Mouse (Mus musculus) MEL (cell line): Measurements from ENCODE around the gene Fbxl7. TPM values are rescaled to one million over a fixed set of nuclear protein-coding genes. Genes with fewer than 3 reads are reported as not detected.

Experiments
- DNase-seq: peaks from one replicate; pipeline ENCODE4 v3.0.0; 2011; ENCODE audit warnings: low read depth, low spot score
- H3K27ac ChIP-seq: 2 replicates; pipeline ENCODE4 v1.5.1; 2012; ENCODE audit warnings: low read depth, mild to moderate bottlenecking, control low read depth, low read length, moderate library complexity; ENCODE audit not compliant: control insufficient read depth
- H3K27me3 ChIP-seq, 2 experiments: fragments of 150-350 bp in 1 of 2; sonication (generic) in 1 of 2; 2 replicates each; pipeline ENCODE4 v1.6.1; 2012; ENCODE audit warnings: low read length in 2 of 2, mild to moderate bottlenecking in 2 of 2, improper control_type of control experiment in 1 of 2, moderate library complexity in 1 of 2; ENCODE audit not compliant: insufficient read depth in 2 of 2, control insufficient read depth in 1 of 2
- H3K36me3 ChIP-seq, 2 experiments: 2 replicates each; pipeline ENCODE4 v1.6.1; 2012 to 2014; ENCODE audit warnings: low read length in 2 of 2, improper control_type of control experiment in 1 of 2, inconsistent platforms in 1 of 2, mild to moderate bottlenecking in 1 of 2; ENCODE audit not compliant: insufficient read depth in 2 of 2, control insufficient read depth in 1 of 2
- H3K4me1 ChIP-seq, 2 experiments: fragments of 150-350 bp in 1 of 2; sonication (generic) in 1 of 2; 2 replicates each; pipeline ENCODE4 v1.6.1; 2012; ENCODE audit warnings: low read length in 2 of 2, improper control_type of control experiment in 1 of 2, mild to moderate bottlenecking in 1 of 2; ENCODE audit not compliant: insufficient read depth in 2 of 2, control insufficient read depth in 1 of 2
- H3K4me3 ChIP-seq, 2 experiments: fragments of 150-350 bp in 1 of 2; sonication (generic) in 1 of 2; 2 replicates each; pipeline ENCODE4 v1.5.1; 2012; ENCODE audit warnings: low read depth in 2 of 2, low read length in 2 of 2, mild to moderate bottlenecking in 2 of 2, moderate library complexity in 2 of 2, control low read depth in 1 of 2, improper control_type of control experiment in 1 of 2; ENCODE audit not compliant: control insufficient read depth in 1 of 2, insufficient read depth in 1 of 2
- H3K79me2 ChIP-seq: 2 replicates; pipeline ENCODE4 v1.6.1; 2012; ENCODE audit warnings: mild to moderate bottlenecking, low read length, moderate library complexity; ENCODE audit not compliant: control insufficient read depth, poor library complexity, insufficient read depth
- H3K9ac ChIP-seq: 2 replicates; pipeline ENCODE4 v1.6.1; 2012; ENCODE audit warnings: low read depth, mild to moderate bottlenecking, control low read depth, low read length, moderate library complexity; ENCODE audit not compliant: control insufficient read depth, poor library complexity, severe bottlenecking
- H3K9me3 ChIP-seq: fragments of 150-350 bp; sonication (generic); replicated peaks from 2 replicates; pipeline ENCODE4 v1.6.1; 2012; ENCODE audit warnings: mild to moderate bottlenecking, low read length, improper control_type of control experiment, moderate library complexity; ENCODE audit not compliant: insufficient read depth
- CHD2 ChIP-seq: IDR thresholded peaks from 2 replicates; pipeline ENCODE4 v1.6.1; 2011; ENCODE audit warnings: low read length, improper control_type of control experiment
- CTCF ChIP-seq, 3 experiments: IDR thresholded peaks in 2 of 3; conservative IDR thresholded peaks in 1 of 3; 2 replicates each; pipeline ENCODE4 v1.5.1; 2011 to 2012; ENCODE audit warnings: low read length in 3 of 3, low read depth in 2 of 3, mild to moderate bottlenecking in 2 of 3, improper control_type of control experiment in 1 of 3, inconsistent platforms in 1 of 3, mixed read lengths in 1 of 3, moderate library complexity in 1 of 3; ENCODE audit not compliant: control insufficient read depth in 1 of 3, insufficient read depth in 1 of 3, poor library complexity in 1 of 3, severe bottlenecking in 1 of 3
- GABPA ChIP-seq: IDR thresholded peaks from 2 replicates; pipeline ENCODE4 v1.6.1; 2012; ENCODE audit warnings: low read depth, mild to moderate bottlenecking, inconsistent platforms, low read length, improper control_type of control experiment, moderate library complexity
- GATA1 ChIP-seq: IDR thresholded peaks from 2 replicates; pipeline ENCODE4 v1.6.1; 2011; ENCODE audit warnings: low read depth, low read length, improper control_type of control experiment
- HCFC1 ChIP-seq: IDR thresholded peaks from 2 replicates; pipeline ENCODE4 v1.6.1; 2012; ENCODE audit warnings: low read depth, mild to moderate bottlenecking, inconsistent platforms, low read length, improper control_type of control experiment, moderate library complexity
- JUND ChIP-seq: IDR thresholded peaks from 2 replicates; pipeline ENCODE4 v1.6.1; 2011; ENCODE audit warnings: low read depth, mild to moderate bottlenecking, improper control_type of control experiment, low read length
- KAT2A ChIP-seq: conservative IDR thresholded peaks from 2 replicates; pipeline ENCODE4 v1.6.1; 2012; ENCODE audit warnings: low read depth, low read length, improper control_type of control experiment, inconsistent platforms
- MAFK ChIP-seq: IDR thresholded peaks from 2 replicates; pipeline ENCODE4 v1.6.1; 2011; ENCODE audit warnings: low read depth, mild to moderate bottlenecking, low read length, improper control_type of control experiment, borderline replicate concordance
- MAZ ChIP-seq: IDR thresholded peaks from 2 replicates; pipeline ENCODE4 v1.6.1; 2012; ENCODE audit warnings: low read depth, mild to moderate bottlenecking, inconsistent platforms, low read length, improper control_type of control experiment
- MEF2A ChIP-seq: IDR thresholded peaks from 2 replicates; pipeline ENCODE4 v1.6.1; 2014; ENCODE audit warnings: low read depth, mild to moderate bottlenecking, inconsistent platforms, low read length, improper control_type of control experiment; ENCODE audit not compliant: poor library complexity, insufficient replicate concordance, severe bottlenecking; ENCODE audit errors: extremely low read depth
- MYC ChIP-seq: IDR thresholded peaks from 2 replicates; pipeline ENCODE4 v1.6.1; 2011; ENCODE audit warnings: low read depth, mild to moderate bottlenecking, low read length, improper control_type of control experiment, moderate library complexity
- NELFE ChIP-seq: IDR thresholded peaks from 2 replicates; pipeline ENCODE4 v1.6.1; 2011; ENCODE audit warnings: low read depth, low read length, improper control_type of control experiment
- NRF1 ChIP-seq: IDR thresholded peaks from 2 replicates; pipeline ENCODE4 v1.6.1; 2014; ENCODE audit warnings: low read depth, mild to moderate bottlenecking, inconsistent platforms, low read length, improper control_type of control experiment, moderate library complexity; ENCODE audit not compliant: poor library complexity, insufficient read depth, severe bottlenecking
- POLR2A ChIP-seq, 2 experiments: IDR thresholded peaks; 2 replicates each; pipeline ENCODE4 v1.6.1; 2011 to 2012; ENCODE audit warnings: low read length in 2 of 2, mild to moderate bottlenecking in 2 of 2, control low read depth in 1 of 2, improper control_type of control experiment in 1 of 2, low read depth in 1 of 2, moderate library complexity in 1 of 2; ENCODE audit not compliant: control insufficient read depth in 1 of 2, insufficient read depth in 1 of 2, poor library complexity in 1 of 2
- POLR2AphosphoS2 ChIP-seq: IDR thresholded peaks from 2 replicates; pipeline ENCODE4 v1.6.1; 2011; ENCODE audit warnings: low read length, improper control_type of control experiment
- POLR2AphosphoS5 ChIP-seq: IDR thresholded peaks from 2 replicates; pipeline ENCODE4 v1.6.1; 2012; ENCODE audit warnings: low read depth, borderline replicate concordance, mild to moderate bottlenecking, inconsistent platforms, low read length, moderate library complexity, mixed read lengths
- RAD21 ChIP-seq: IDR thresholded peaks from 2 replicates; pipeline ENCODE4 v1.6.1; 2011; ENCODE audit warnings: mild to moderate bottlenecking, low read depth, low read length, improper control_type of control experiment
- RCOR1 ChIP-seq: IDR thresholded peaks from 2 replicates; pipeline ENCODE4 v1.6.1; 2012; ENCODE audit warnings: low read depth, mild to moderate bottlenecking, inconsistent platforms, low read length, improper control_type of control experiment
- SIN3A ChIP-seq: IDR thresholded peaks from 2 replicates; pipeline ENCODE4 v1.6.1; 2012; ENCODE audit warnings: low read length, improper control_type of control experiment, inconsistent platforms
- TBP ChIP-seq: IDR thresholded peaks from 2 replicates; pipeline ENCODE4 v1.8.0; 2011; ENCODE audit warnings: low read depth, low read length, improper control_type of control experiment
- UBTF ChIP-seq: IDR thresholded peaks from 2 replicates; pipeline ENCODE4 v1.6.1; 2012; ENCODE audit warnings: low read depth, mild to moderate bottlenecking, inconsistent platforms, low read length, improper control_type of control experiment, moderate library complexity, borderline replicate concordance; ENCODE audit not compliant: insufficient read depth
- USF1 ChIP-seq: IDR thresholded peaks from 2 replicates; pipeline ENCODE4 v1.6.1; 2014; ENCODE audit warnings: low read depth, mild to moderate bottlenecking, inconsistent platforms, low read length, improper control_type of control experiment, moderate library complexity
- USF2 ChIP-seq, 2 experiments: IDR thresholded peaks; 2 replicates each; pipeline ENCODE4 v1.6.1; 2011 to 2012; ENCODE audit warnings: improper control_type of control experiment in 2 of 2, low read length in 2 of 2, borderline replicate concordance in 1 of 2, inconsistent platforms in 1 of 2, low read depth in 1 of 2, mild to moderate bottlenecking in 1 of 2; ENCODE audit not compliant: insufficient read depth in 1 of 2
- ZC3H11A ChIP-seq: IDR thresholded peaks from 2 replicates; pipeline ENCODE4 v1.6.1; 2012; ENCODE audit warnings: low read depth, mild to moderate bottlenecking, inconsistent platforms, low read length, improper control_type of control experiment
- ZNF384 ChIP-seq: IDR thresholded peaks from 2 replicates; pipeline ENCODE4 v1.6.1; 2012; ENCODE audit warnings: low read depth, mild to moderate bottlenecking, inconsistent platforms, low read length, improper control_type of control experiment
- polyA plus RNA-seq, 2 experiments: library from polyadenylated mRNA; stranded (reverse) in 1 of 2; unstranded in 1 of 2; fragments of >175 nt in 1 of 2; fragments of >200 nt in 1 of 2; gene quantifications; 2 replicates each; pipeline versions ENCODE4 v1.2.1 to v1.2.4; 2012; ENCODE audit warnings: low replicate concordance in 2 of 2, low read depth in 1 of 2; ENCODE audit not compliant: insufficient read length in 2 of 2, insufficient read depth in 1 of 2, missing spikeins in 1 of 2
- total RNA-seq: library from RNA; depleted of rRNA; stranded (reverse); fragments of 300-350 nt; gene quantifications from 2 replicates; pipeline ENCODE4 v1.2.3, GENCODE M21; 2012

Fbxl7 gene
- total and polyA plus RNA-seq, 3 experiments = not detected

DNA sequence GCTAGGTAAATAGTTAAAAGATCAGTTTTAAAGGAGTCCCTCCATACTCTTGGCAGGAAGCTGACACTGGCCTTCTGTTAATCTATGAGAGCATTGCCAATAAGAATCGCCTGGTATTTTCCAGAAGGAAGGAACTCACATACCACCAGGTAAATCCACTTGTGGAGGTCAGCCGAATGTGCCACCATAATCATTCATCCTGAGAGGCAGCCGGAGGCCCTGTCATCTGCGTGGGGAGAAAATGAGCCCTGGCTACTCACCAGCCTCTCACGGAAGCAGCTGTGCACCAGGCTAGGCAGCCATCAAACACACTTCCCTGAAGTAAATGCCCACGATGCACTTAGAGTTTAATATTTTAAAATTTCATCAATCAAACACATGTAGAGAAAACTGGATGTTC lies 108.2 kb downstream of the Fbxl7 start:
- Histone ChIP-seq H3K36me3 (no peaks in the 10 kb centered on the region), H3K79me2 (no peaks in the 10 kb centered on the region), H3K9ac (no peak overlapping the region), H3K4me3 (no peak overlapping the region), H3K9me3 (no peaks in the 10 kb centered on the region), H3K27ac (no peak overlapping the region), H3K27me3 (no peaks in the 10 kb centered on the region), H3K4me1 (no peaks in the 10 kb centered on the region)
- TF ChIP-seq MAFK (no peak), GATA1 (no peak), CHD2 (no peak), ZNF384 (no peak), NELFE (no peak), POLR2A (IDR thresholded peaks at IDR 0.05; ENCODE audit: control insufficient read depth in 1 of 2, insufficient read depth in 1 of 2, low read depth in 1 of 2, low read length in 2 of 2, poor library complexity in 1 of 2) (no peak), RCOR1 (no peak), POLR2AphosphoS2 (no peak), USF1 (no peak), GABPA (no peak), HCFC1 (no peak)
- DNase-seq = no peak

DNA sequence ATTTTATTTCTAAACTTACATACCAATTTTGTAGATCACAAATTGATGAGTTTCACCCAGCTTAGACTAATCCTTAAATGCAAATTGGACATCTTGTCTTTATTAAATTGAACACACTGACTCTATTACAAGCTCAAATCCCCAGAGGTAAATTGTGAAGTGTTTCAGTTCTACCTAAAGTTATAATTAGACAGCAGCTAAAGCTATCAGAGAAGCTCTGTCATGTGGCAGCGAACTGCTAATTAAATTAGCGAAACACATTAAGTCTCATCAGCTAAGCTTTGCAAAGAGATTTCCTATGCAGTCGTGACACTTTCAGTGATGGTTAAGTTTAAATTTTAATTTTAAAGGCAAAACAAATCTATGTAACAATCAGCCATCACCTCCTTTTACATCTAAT lies 114.8 kb downstream of the Fbxl7 start:
- no peaks in the 10 kb centered on the region for H3K79me2 ChIP-seq
- no peak for TF ChIP-seq NELFE
- no peak for TF ChIP-seq GATA1
- TF ChIP-seq ZC3H11A = no peak
- no peak for TF ChIP-seq CTCF (IDR thresholded peaks at IDR 0.05 in 2 of 3, conservative IDR thresholded peaks at IDR 0.05 in 1 of 3; ENCODE audit: control insufficient read depth in 1 of 3, insufficient read depth in 1 of 3, low read depth in 2 of 3, low read length in 3 of 3, poor library complexity in 1 of 3, severe bottlenecking in 1 of 3)
- no peak for TF ChIP-seq POLR2A (IDR thresholded peaks at IDR 0.05; ENCODE audit: control insufficient read depth in 1 of 2, insufficient read depth in 1 of 2, low read depth in 1 of 2, low read length in 2 of 2, poor library complexity in 1 of 2)
- no peak for TF ChIP-seq MAZ
- no peak for TF ChIP-seq MAFK
- no peaks in the 10 kb centered on the region for H3K4me1 ChIP-seq
- no peaks in the 10 kb centered on the region for H3K9me3 ChIP-seq
- H3K27me3 ChIP-seq = no peaks in the 10 kb centered on the region
- H3K36me3 ChIP-seq = no peaks in the 10 kb centered on the region
- no peak overlapping the region for H3K9ac ChIP-seq
- H3K4me3 ChIP-seq = no peak overlapping the region
- no peak for DNase-seq
- no peak overlapping the region for H3K27ac ChIP-seq

- no peaks in the 10 kb centered on the region for H3K9me3 ChIP-seq
- TF ChIP-seq CHD2 (no peak), TBP (no peak), USF2 (IDR thresholded peaks at IDR 0.05; ENCODE audit: borderline replicate concordance in 1 of 2, insufficient read depth in 1 of 2, low read depth in 1 of 2, low read length in 2 of 2) (no peak), UBTF (no peak), JUND (no peak), SIN3A (no peak), RAD21 (no peak), POLR2AphosphoS5 (no peak), KAT2A (no peak), ZC3H11A (no peak), NELFE (no peak), MYC (no peak), NRF1 (no peak), MEF2A (no peak), MAZ (no peak)
- TF ChIP-seq, all 39 proteins: peak for 0
- H3K4me1 ChIP-seq = no peaks in the 10 kb centered on the region
- no peaks in the 10 kb centered on the region for H3K36me3 ChIP-seq
- H3K9ac ChIP-seq = no peak overlapping the region
- H3K79me2 ChIP-seq = no peaks in the 10 kb centered on the region
- no peaks in the 10 kb centered on the region for H3K27me3 ChIP-seq
- no peak for DNase-seq
- no peak overlapping the region for H3K27ac ChIP-seq
- H3K4me3 ChIP-seq = no peak overlapping the region
Measured at GRCm38 (mm10) chr15:26779129-26779528, 116.3 kb downstream of the Fbxl7 start.
